Mouse (Mus musculus) embryonic facial prominence, embryonic 12.5 days (tissue): ENCODE results near the gene Tlx1. TPM values are rescaled to one million over a fixed set of nuclear protein-coding genes. Genes with fewer than 3 reads are reported as not detected.

Experiments used
- ATAC-seq: fragments of 200-750 bp; cut with Nextera tagmentation; 2 replicates; pipeline ENCODE4 v1.8.0; 2017; ENCODE audit not compliant: insufficient number of reproducible peaks, insufficient read depth, low FRiP score, low TSS enrichment
- H3K27ac ChIP-seq: fragments of 300-500 bp; sonication (generic); 2 replicates; pipeline ENCODE4 v1.5.1; 2016; ENCODE audit warnings: mild to moderate bottlenecking
- H3K27me3 ChIP-seq: fragments of 300-500 bp; sonication (generic); 2 replicates; pipeline ENCODE4 v1.6.1; 2016; ENCODE audit warnings: mild to moderate bottlenecking, moderate library complexity
- H3K36me3 ChIP-seq: fragments of 300-500 bp; sonication (generic); 2 replicates; pipeline ENCODE4 v1.6.1; 2016; ENCODE audit warnings: mild to moderate bottlenecking
- H3K4me1 ChIP-seq: fragments of 300-500 bp; sonication (generic); 2 replicates; pipeline ENCODE4 v1.6.1; 2016
- H3K4me2 ChIP-seq: fragments of 300-500 bp; sonication (generic); replicated peaks from 2 replicates; pipeline ENCODE4 v1.6.1; 2016; ENCODE audit warnings: mild to moderate bottlenecking, moderate library complexity
- H3K4me3 ChIP-seq: fragments of 300-500 bp; sonication (generic); 2 replicates; pipeline ENCODE4 v1.5.1; 2016; ENCODE audit warnings: mild to moderate bottlenecking
- H3K9ac ChIP-seq: fragments of 300-500 bp; sonication (generic); 2 replicates; pipeline ENCODE4 v1.6.1; 2016; ENCODE audit warnings: mild to moderate bottlenecking, moderate library complexity
- H3K9me3 ChIP-seq: fragments of 300-500 bp; sonication (generic); 2 replicates; pipeline ENCODE4 v1.6.1; 2016; ENCODE audit warnings: mild to moderate bottlenecking, moderate library complexity
- WGBS: fragments of 180-500 bp; shearing (Covaris S2); methylation state at CpG from one replicate; pipeline ENCODE4 v1.1.7; 2016; 5-methylcytosine and 5-hydroxymethylcytosine counted together
- polyA plus RNA-seq: library from polyadenylated mRNA; unstranded; fragments of >200 nt; fragmentation: Nextera tagmentation; extraction: Ambion mirVana; gene quantifications from 2 replicates; pipeline ENCODE4 v1.2.1, GENCODE M21; 2016

Tlx1 gene
- polyA plus RNA-seq, result 2.8 and 3.8 TPM in 2 replicates

DNA sequence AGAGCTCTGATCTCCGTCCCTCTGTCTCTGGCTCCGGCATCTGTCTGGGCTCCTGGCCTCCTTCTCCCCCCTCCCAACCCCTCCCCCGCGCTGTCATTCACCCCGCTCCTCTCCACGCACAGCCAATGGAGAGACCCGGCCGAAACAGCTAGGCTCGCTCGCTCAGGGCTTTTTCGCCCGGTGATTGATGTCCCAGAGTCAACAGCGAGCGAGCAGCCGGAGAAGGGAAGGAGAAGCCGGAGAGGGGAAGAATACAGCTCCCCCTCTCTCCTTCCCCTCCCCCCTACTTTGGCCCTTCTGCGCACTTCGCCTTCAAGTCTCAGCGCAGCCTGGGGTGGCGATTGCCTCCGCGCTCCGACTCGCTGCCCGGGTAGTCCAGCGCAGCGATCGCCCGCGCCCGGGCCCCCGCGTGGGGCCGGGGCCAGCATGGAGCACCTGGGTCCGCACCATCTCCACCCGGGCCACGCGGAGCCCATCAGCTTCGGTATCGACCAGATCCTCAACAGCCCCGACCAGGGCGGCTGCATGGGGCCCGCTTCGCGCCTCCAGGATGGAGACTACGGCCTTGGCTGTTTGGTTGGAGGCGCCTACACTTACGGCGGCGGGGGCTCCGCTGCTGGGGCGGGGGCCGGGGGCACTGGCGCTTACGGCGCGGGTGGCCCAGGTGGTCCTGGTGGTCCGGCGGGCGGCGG is at the start of gene Tlx1:
Tlx1 (plus strand) TSS at position 191 of the 692 bp plus-strand sequence.
- Histone ChIP-seq H3K4me1 (peaks cover 22% of the 10 kb centered on the region; the same call in 1 of the 2 replicates), H3K27ac (peak within 1 kb of the TSS; percentile 46; the same call in 1 of the 2 replicates), H3K4me2 (peak within 1 kb of the TSS; percentile 46), H3K36me3 (no peaks in the 10 kb centered on the region), H3K9ac (peak within 1 kb of the TSS; percentile 46; the same call in 1 of the 2 replicates), H3K9me3 (no peaks in the 10 kb centered on the region), H3K27me3 (peaks cover 96% of the 10 kb centered on the region), H3K4me3 (peak within 1 kb of the TSS; percentile 31)
- ATAC-seq, result 0 out of 2 replicates have a peak, but pooled peaks have one; percentile 58
- WGBS, result 1% methylated on average over 54 of the region's 61 CpGs

DNA sequence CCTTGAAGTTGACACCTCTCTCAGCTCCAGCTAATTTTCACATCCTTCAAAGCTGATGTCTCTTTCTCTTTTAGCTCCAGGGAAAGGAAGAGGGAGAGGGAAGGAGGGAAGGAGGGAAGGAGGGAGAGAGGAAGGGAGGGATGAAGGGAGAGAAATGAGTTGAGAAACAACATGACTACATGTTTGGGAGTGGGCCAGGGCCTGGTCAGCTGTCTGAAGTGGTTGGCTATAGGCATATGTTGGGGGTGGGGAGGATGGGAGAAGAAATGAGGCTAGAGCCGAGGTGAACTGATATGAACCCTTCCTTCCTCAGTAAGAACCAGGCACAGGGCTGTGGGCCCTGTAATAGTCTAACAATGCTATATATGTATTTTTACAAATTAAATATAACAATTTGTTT is 44.9 kb upstream of the Tlx1 start:
- H3K9ac ChIP-seq, result no peak overlapping the region
- no peak overlapping the region for H3K4me2 ChIP-seq
- H3K27ac ChIP-seq, result no peak overlapping the region
- 11% methylated on average over 1 of the region's 1 CpGs for WGBS
- peaks cover 23% of the 10 kb centered on the region for H3K27me3 ChIP-seq
- H3K36me3 ChIP-seq, result no peaks in the 10 kb centered on the region
- ATAC-seq, result no peak
- no peak overlapping the region for H3K4me3 ChIP-seq
- no peaks in the 10 kb centered on the region for H3K9me3 ChIP-seq
- H3K4me1 ChIP-seq, result no peaks in the 10 kb centered on the region

DNA sequence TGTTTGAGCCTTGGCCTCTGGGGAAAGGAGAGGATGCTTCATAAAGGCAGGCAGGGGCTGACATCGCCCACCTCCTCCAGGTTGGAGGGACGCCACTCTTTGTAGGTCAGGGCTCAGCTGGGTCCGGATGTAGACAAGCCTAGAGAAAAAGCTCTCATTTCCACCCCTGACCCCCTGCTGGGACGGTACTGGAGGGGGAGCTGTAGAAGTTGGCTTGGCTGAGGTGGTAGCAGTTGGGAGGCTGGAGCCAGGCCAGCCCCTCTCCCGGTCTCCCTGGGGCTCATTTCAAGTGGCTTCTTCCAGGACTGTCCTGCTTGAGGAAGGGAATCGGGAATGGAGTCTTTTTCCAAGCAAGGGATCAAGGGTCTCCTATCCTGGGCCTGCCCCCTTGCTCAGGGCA is 43.8 kb upstream of the Tlx1 start:
- Histone ChIP-seq H3K9ac (no peak overlapping the region), H3K4me3 (no peak overlapping the region), H3K27ac (no peak overlapping the region), H3K4me1 (no peaks in the 10 kb centered on the region), H3K4me2 (no peak overlapping the region), H3K9me3 (no peaks in the 10 kb centered on the region), H3K27me3 (peaks cover 23% of the 10 kb centered on the region), H3K36me3 (no peaks in the 10 kb centered on the region)
- 42% methylated on average over 6 of the region's 6 CpGs for WGBS
- ATAC-seq, result no peak

DNA sequence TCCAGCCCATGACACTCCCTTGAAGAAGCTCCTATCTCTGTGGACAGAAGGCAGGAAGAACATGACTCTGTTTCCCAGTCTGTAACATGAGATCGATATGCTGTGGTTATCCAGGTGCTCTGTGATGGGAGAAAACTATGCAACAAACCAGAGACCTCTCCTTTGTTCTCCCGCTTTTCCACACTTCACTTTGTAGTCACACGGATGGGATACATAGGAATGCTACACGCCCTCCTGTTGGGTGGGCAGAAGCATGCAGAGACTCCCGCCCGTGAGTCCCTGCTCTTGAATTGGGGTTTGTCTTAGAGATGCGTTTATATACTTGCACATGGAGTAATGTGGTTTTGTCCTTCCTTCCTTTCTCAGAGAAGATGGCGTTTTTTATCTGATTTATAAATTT is 39.8 kb upstream of the Tlx1 start:
- H3K4me3 ChIP-seq, result no peak overlapping the region
- peaks cover 15% of the 10 kb centered on the region; the same call in 1 of the 2 replicates for H3K27me3 ChIP-seq
- no peak overlapping the region for H3K9ac ChIP-seq
- peaks cover 7% of the 10 kb centered on the region for H3K4me1 ChIP-seq
- H3K9me3 ChIP-seq, result no peaks in the 10 kb centered on the region
- ATAC-seq, result no peak
- 73% methylated on average over 8 of the region's 8 CpGs for WGBS
- no peak overlapping the region for H3K27ac ChIP-seq
- H3K36me3 ChIP-seq, result no peaks in the 10 kb centered on the region
- no peak overlapping the region for H3K4me2 ChIP-seq

DNA sequence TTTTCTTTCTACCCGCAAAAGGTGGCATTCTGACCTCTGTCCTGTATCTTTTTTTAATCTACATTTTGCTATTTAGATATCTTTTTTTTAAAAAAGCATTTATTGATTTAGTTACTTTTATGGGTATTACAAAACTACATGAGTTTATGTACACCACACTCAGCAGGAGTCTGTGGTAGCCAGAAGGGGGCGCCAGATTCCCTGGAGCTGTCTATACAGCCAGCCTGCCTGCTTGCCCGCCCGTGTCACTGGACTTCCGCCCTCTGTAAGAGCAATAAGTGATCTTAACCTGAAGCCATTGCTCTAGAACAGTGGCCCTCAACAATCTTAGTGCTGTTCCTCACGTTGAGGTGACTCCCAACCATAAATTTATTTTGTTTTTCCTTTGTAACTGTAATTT is 38.0 kb upstream of the Tlx1 start:
- Histone ChIP-seq H3K27me3 (peaks cover 15% of the 10 kb centered on the region; the same call in 1 of the 2 replicates), H3K4me3 (no peak overlapping the region), H3K9me3 (no peaks in the 10 kb centered on the region), H3K4me1 (peaks cover 7% of the 10 kb centered on the region), H3K36me3 (no peaks in the 10 kb centered on the region), H3K4me2 (no peak overlapping the region), H3K27ac (no peak overlapping the region), H3K9ac (no peak overlapping the region)
- no peak for ATAC-seq
- 82% methylated on average over 6 of the region's 6 CpGs for WGBS

DNA sequence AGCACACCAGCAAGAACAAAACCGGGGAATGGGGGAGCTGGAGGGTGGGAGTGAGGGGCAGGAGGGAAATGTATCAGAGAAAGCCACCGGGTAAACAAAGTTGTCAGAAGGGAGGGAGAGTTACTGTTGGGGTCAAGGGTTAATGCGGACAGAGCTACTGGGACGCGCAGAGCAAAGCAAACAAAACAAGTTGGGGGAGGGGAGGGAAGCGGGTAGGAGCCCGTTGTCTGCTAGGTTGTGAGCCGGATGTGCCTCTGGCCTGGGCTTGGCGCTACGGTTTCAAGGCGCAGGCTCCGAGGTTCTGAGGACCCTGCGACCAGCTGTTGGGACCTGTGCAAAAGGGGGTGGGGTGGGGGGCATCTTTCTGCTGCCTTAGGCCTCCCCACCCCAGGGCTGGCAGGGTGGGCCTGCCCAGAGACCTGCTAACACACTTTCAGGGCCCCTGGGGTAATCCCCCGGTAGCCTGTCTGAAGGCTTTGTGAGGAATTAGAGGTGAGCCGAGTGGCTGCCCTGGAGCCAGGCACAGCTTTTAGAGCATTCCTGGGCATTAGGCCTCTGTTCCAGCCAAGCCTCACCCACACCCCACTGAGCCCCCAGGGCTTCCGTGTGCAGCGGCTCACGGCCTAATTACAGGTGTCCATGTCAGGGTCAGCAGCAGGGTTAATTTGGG is 36.6 kb upstream of the Tlx1 start:
- no peak for ATAC-seq
- Histone ChIP-seq H3K36me3 (no peaks in the 10 kb centered on the region), H3K27me3 (peaks cover 22% of the 10 kb centered on the region), H3K9me3 (no peaks in the 10 kb centered on the region), H3K9ac (peak overlapping the region; percentile 19; the same call in 1 of the 2 replicates), H3K4me2 (peak overlapping the region; percentile 7; the same call in 1 of the 2 replicates), H3K27ac (no peak overlapping the region), H3K4me3 (no peak overlapping the region), H3K4me1 (peaks cover 7% of the 10 kb centered on the region)
- WGBS, result 2% methylated on average over 18 of the region's 18 CpGs

DNA sequence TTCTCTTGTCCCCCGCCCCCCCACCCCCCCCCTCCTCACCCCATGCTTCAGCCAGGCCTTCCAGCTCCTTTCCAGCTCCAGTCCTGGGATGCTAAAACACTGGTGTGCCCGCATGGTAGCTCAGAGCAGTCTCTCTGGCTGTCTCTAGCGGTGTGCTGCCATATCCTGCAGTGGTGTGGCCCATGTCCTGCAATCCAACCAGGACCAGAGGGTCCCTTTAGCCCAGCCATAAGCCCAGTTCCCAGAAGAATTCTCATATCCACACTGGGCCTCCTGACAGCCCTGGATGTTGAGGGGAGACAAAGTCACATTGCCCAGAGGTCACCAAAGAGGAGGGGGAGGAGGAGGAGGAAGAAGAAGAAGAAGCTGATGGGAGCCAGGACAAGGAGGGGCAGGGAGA is 35.7 kb upstream of the Tlx1 start:
- Histone ChIP-seq H3K27me3 (peaks cover 29% of the 10 kb centered on the region), H3K4me2 (no peak overlapping the region), H3K4me1 (peaks cover 7% of the 10 kb centered on the region), H3K9ac (no peak overlapping the region), H3K27ac (no peak overlapping the region), H3K4me3 (no peak overlapping the region), H3K9me3 (no peaks in the 10 kb centered on the region), H3K36me3 (no peaks in the 10 kb centered on the region)
- WGBS, result 19% methylated on average over 3 of the region's 3 CpGs
- ATAC-seq, result no peak

DNA sequence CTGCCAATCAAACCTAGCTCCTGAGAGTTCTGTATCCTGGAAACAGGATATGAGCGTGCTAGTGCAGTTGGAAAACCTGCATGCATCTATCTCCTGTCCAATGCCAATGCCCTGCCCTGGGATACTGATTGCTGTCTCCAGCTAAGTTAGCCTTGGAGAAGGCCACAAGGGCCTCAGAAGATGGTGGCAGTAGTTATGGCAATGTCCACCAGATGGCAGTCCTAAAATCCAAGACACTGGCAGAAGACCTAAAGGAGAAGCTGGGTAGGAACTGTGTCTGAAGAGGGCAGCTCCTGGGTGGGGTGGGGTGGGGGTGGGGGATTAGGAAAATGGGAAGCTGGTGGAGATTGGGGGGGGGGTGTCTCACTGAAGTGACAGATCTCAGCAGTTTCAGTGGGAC is 33.7 kb upstream of the Tlx1 start:
- Histone ChIP-seq H3K4me3 (no peak overlapping the region), H3K36me3 (no peaks in the 10 kb centered on the region), H3K27me3 (peaks cover 30% of the 10 kb centered on the region), H3K9ac (no peak overlapping the region), H3K27ac (no peak overlapping the region), H3K4me2 (no peak overlapping the region), H3K9me3 (no peaks in the 10 kb centered on the region), H3K4me1 (peaks cover 7% of the 10 kb centered on the region)
- ATAC-seq, result no peak
- WGBS, result 52% methylated on average over 1 of the region's 1 CpGs

DNA sequence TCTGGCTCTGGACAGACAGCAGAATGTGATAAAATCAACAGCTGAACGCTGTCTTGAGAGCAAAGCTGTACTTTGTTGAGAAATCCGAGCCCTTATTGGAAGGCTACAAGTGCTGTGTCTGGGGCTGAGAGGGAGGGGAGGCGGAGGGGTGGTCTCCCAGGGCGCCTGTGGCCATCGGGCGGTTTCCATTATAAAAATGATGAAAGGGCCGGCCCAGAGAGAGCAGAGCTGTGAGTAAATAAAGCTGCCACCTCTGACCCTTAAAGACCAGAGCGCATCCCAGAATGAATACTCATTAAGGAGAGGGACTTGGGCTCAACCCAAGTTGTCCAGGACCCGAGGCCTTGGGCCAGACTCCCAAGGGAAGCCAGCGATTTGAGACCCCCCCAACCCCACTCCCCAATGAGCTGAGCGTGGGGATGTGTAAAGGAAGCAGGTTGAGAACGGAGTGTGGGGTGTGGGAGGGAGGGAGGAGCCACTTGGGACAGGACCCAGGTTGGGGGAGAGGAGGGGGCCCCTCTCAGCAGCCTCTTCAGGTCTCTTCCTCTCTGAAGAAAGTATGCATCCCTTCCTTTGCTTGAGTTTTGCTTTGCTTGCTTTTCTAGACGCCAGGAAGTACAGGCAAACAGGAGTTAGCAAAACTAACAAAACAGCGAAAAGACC is 18.4 kb upstream of the Tlx1 start:
- no peak for ATAC-seq

DNA sequence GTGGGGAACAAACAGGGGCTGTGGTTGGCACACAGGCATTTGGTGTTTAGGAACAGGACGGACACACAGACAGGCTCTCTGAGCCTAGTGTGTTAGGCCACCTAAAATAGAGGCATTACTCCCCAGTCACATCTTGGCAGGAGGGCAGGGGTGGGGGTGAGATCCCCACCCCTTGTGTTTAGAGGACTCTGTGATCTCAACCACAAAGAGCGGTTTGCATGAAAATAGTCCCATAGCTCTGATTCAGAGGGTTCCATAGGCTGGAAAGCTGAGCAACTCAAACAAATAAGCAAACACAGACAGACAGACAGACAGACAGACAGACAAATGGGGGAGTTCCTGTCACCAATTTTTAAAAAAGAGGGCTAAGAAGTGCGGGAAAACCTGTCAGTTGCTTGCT is 7.9 kb upstream of the Tlx1 start:
- H3K27ac ChIP-seq, result no peak overlapping the region
- whole genome bisulfite sequencing, result 12% methylated on average over 3 of the region's 3 CpGs
- H3K9ac ChIP-seq, result no peak overlapping the region
- H3K9me3 ChIP-seq, result no peaks in the 10 kb centered on the region
- peaks cover 6% of the 10 kb centered on the region; the same call in 1 of the 2 replicates for H3K4me1 ChIP-seq
- no peak overlapping the region for H3K4me2 ChIP-seq
- peaks cover 94% of the 10 kb centered on the region for H3K27me3 ChIP-seq
- H3K4me3 ChIP-seq, result no peak overlapping the region
- no peak for ATAC-seq
- H3K36me3 ChIP-seq, result no peaks in the 10 kb centered on the region

More for the DNA sequence above, 18.4 kb upstream of the Tlx1 start:
- Histone ChIP-seq H3K9me3 (no peaks in the 10 kb centered on the region), H3K9ac (no peak overlapping the region), H3K27me3 (peaks cover 48% of the 10 kb centered on the region), H3K4me1 (no peaks in the 10 kb centered on the region), H3K4me3 (no peak overlapping the region), H3K4me2 (no peak overlapping the region), H3K36me3 (no peaks in the 10 kb centered on the region), H3K27ac (no peak overlapping the region)
- WGBS, result 19% methylated on average over 14 of the region's 14 CpGs

DNA sequence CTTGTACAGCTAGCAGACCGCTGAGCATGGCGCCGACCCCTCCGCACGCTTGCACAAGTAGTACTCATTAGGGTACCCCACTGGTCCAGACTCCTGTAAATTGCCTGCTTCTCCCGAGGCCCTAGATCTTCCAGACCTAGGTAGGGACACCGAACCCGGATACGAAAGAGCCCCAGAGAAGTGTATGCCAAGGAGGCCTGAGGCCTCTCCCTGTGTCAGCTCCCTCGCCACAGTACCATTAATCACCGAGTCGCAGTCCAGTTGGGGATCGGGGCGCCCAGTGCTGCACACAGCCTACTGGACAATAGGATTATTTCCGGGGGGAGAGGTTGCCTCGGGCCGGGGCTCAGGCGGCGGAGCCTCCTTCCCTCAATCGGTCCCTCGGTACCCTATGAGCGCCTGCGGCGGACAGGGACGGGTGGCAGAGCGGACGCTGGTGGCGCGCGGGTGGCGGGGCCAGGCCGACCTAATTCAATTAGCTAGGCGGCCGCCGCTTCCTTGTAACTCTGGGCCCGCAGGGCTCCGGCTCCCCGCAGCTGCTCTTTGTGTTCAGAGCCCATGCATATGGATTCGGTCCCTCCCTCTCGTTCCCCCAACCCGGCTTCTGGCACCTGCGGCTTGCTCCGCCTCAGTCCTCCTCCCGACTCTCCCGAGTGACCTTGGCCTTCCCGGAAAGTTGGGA is 7.1 kb upstream of the Tlx1 start:
- H3K4me2 ChIP-seq, result peak overlapping the region; percentile 26
- no peak for ATAC-seq
- no peaks in the 10 kb centered on the region for H3K9me3 ChIP-seq
- H3K9ac ChIP-seq, result no peak overlapping the region
- H3K4me3 ChIP-seq, result peak overlapping the region; percentile 13; the same call in 1 of the 2 replicates
- 2% methylated on average over 44 of the region's 46 CpGs for WGBS
- no peaks in the 10 kb centered on the region for H3K36me3 ChIP-seq
- H3K27me3 ChIP-seq, result peaks cover 99% of the 10 kb centered on the region
- H3K27ac ChIP-seq, result no peak overlapping the region
- peaks cover 6% of the 10 kb centered on the region; the same call in 1 of the 2 replicates for H3K4me1 ChIP-seq
